Mouse (Mus musculus) MEL (cell line): ENCODE data around the gene Pmm2. TPM values are rescaled to one million over a fixed set of nuclear protein-coding genes. Genes with fewer than 3 reads are reported as not detected.

Experiments
- DNase-seq: peaks from one replicate; pipeline ENCODE4 v3.0.0; 2011; ENCODE audit warnings: low read depth, low spot score
- H3K27ac ChIP-seq: 2 replicates; pipeline ENCODE4 v1.5.1; 2012; ENCODE audit warnings: low read depth, mild to moderate bottlenecking, control low read depth, low read length, moderate library complexity; ENCODE audit not compliant: control insufficient read depth
- H3K27me3 ChIP-seq, 2 experiments: fragments of 150-350 bp in 1 of 2; sonication (generic) in 1 of 2; 2 replicates each; pipeline ENCODE4 v1.6.1; 2012; ENCODE audit warnings: low read length in 2 of 2, mild to moderate bottlenecking in 2 of 2, improper control_type of control experiment in 1 of 2, moderate library complexity in 1 of 2; ENCODE audit not compliant: insufficient read depth in 2 of 2, control insufficient read depth in 1 of 2
- H3K36me3 ChIP-seq, 2 experiments: 2 replicates each; pipeline ENCODE4 v1.6.1; 2012 to 2014; ENCODE audit warnings: low read length in 2 of 2, improper control_type of control experiment in 1 of 2, inconsistent platforms in 1 of 2, mild to moderate bottlenecking in 1 of 2; ENCODE audit not compliant: insufficient read depth in 2 of 2, control insufficient read depth in 1 of 2
- H3K4me1 ChIP-seq, 2 experiments: fragments of 150-350 bp in 1 of 2; sonication (generic) in 1 of 2; 2 replicates each; pipeline ENCODE4 v1.6.1; 2012; ENCODE audit warnings: low read length in 2 of 2, improper control_type of control experiment in 1 of 2, mild to moderate bottlenecking in 1 of 2; ENCODE audit not compliant: insufficient read depth in 2 of 2, control insufficient read depth in 1 of 2
- H3K4me3 ChIP-seq, 2 experiments: fragments of 150-350 bp in 1 of 2; sonication (generic) in 1 of 2; 2 replicates each; pipeline ENCODE4 v1.5.1; 2012; ENCODE audit warnings: low read depth in 2 of 2, low read length in 2 of 2, mild to moderate bottlenecking in 2 of 2, moderate library complexity in 2 of 2, control low read depth in 1 of 2, improper control_type of control experiment in 1 of 2; ENCODE audit not compliant: control insufficient read depth in 1 of 2, insufficient read depth in 1 of 2
- H3K79me2 ChIP-seq: 2 replicates; pipeline ENCODE4 v1.6.1; 2012; ENCODE audit warnings: mild to moderate bottlenecking, low read length, moderate library complexity; ENCODE audit not compliant: control insufficient read depth, poor library complexity, insufficient read depth
- H3K9ac ChIP-seq: 2 replicates; pipeline ENCODE4 v1.6.1; 2012; ENCODE audit warnings: low read depth, mild to moderate bottlenecking, control low read depth, low read length, moderate library complexity; ENCODE audit not compliant: control insufficient read depth, poor library complexity, severe bottlenecking
- H3K9me3 ChIP-seq: fragments of 150-350 bp; sonication (generic); replicated peaks from 2 replicates; pipeline ENCODE4 v1.6.1; 2012; ENCODE audit warnings: mild to moderate bottlenecking, low read length, improper control_type of control experiment, moderate library complexity; ENCODE audit not compliant: insufficient read depth
- CHD1 ChIP-seq: IDR thresholded peaks from 2 replicates; pipeline ENCODE4 v1.6.1; 2012; ENCODE audit warnings: low read depth, mild to moderate bottlenecking, inconsistent platforms, low read length, improper control_type of control experiment
- CHD2 ChIP-seq: IDR thresholded peaks from 2 replicates; pipeline ENCODE4 v1.6.1; 2011; ENCODE audit warnings: low read length, improper control_type of control experiment
- CTCF ChIP-seq, 3 experiments: IDR thresholded peaks in 2 of 3; conservative IDR thresholded peaks in 1 of 3; 2 replicates each; pipeline ENCODE4 v1.5.1; 2011 to 2012; ENCODE audit warnings: low read length in 3 of 3, low read depth in 2 of 3, mild to moderate bottlenecking in 2 of 3, improper control_type of control experiment in 1 of 3, inconsistent platforms in 1 of 3, mixed read lengths in 1 of 3, moderate library complexity in 1 of 3; ENCODE audit not compliant: control insufficient read depth in 1 of 3, insufficient read depth in 1 of 3, poor library complexity in 1 of 3, severe bottlenecking in 1 of 3
- E2F4 ChIP-seq: IDR thresholded peaks from 2 replicates; pipeline ENCODE4 v1.6.1; 2011; ENCODE audit warnings: low read depth, low read length, improper control_type of control experiment, borderline replicate concordance
- ELF1 ChIP-seq: IDR thresholded peaks from 2 replicates; pipeline ENCODE4 v1.6.1; 2014; ENCODE audit warnings: low read depth, mild to moderate bottlenecking, inconsistent platforms, low read length, improper control_type of control experiment, moderate library complexity
- ETS1 ChIP-seq: IDR thresholded peaks from 2 replicates; pipeline ENCODE4 v1.6.1; 2012; ENCODE audit warnings: low read depth, mild to moderate bottlenecking, inconsistent platforms, low read length, improper control_type of control experiment, moderate library complexity
- GABPA ChIP-seq: IDR thresholded peaks from 2 replicates; pipeline ENCODE4 v1.6.1; 2012; ENCODE audit warnings: low read depth, mild to moderate bottlenecking, inconsistent platforms, low read length, improper control_type of control experiment, moderate library complexity
- KAT2A ChIP-seq: conservative IDR thresholded peaks from 2 replicates; pipeline ENCODE4 v1.6.1; 2012; ENCODE audit warnings: low read depth, low read length, improper control_type of control experiment, inconsistent platforms
- MAFK ChIP-seq: IDR thresholded peaks from 2 replicates; pipeline ENCODE4 v1.6.1; 2011; ENCODE audit warnings: low read depth, mild to moderate bottlenecking, low read length, improper control_type of control experiment, borderline replicate concordance
- MAX ChIP-seq: IDR thresholded peaks from 2 replicates; pipeline ENCODE4 v1.6.1; 2011; ENCODE audit warnings: low read length, improper control_type of control experiment
- MEF2A ChIP-seq: IDR thresholded peaks from 2 replicates; pipeline ENCODE4 v1.6.1; 2014; ENCODE audit warnings: low read depth, mild to moderate bottlenecking, inconsistent platforms, low read length, improper control_type of control experiment; ENCODE audit not compliant: poor library complexity, insufficient replicate concordance, severe bottlenecking; ENCODE audit errors: extremely low read depth
- MYB ChIP-seq: IDR thresholded peaks from 2 replicates; pipeline ENCODE4 v1.6.1; 2011; ENCODE audit warnings: mild to moderate bottlenecking, low read depth, low read length, improper control_type of control experiment
- NELFE ChIP-seq: IDR thresholded peaks from 2 replicates; pipeline ENCODE4 v1.6.1; 2011; ENCODE audit warnings: low read depth, low read length, improper control_type of control experiment
- POLR2AphosphoS2 ChIP-seq: IDR thresholded peaks from 2 replicates; pipeline ENCODE4 v1.6.1; 2011; ENCODE audit warnings: low read length, improper control_type of control experiment
- POLR2AphosphoS5 ChIP-seq: IDR thresholded peaks from 2 replicates; pipeline ENCODE4 v1.6.1; 2012; ENCODE audit warnings: low read depth, borderline replicate concordance, mild to moderate bottlenecking, inconsistent platforms, low read length, moderate library complexity, mixed read lengths
- RAD21 ChIP-seq: IDR thresholded peaks from 2 replicates; pipeline ENCODE4 v1.6.1; 2011; ENCODE audit warnings: mild to moderate bottlenecking, low read depth, low read length, improper control_type of control experiment
- RCOR1 ChIP-seq: IDR thresholded peaks from 2 replicates; pipeline ENCODE4 v1.6.1; 2012; ENCODE audit warnings: low read depth, mild to moderate bottlenecking, inconsistent platforms, low read length, improper control_type of control experiment
- SMC3 ChIP-seq: IDR thresholded peaks from 2 replicates; pipeline ENCODE4 v1.6.1; 2011; ENCODE audit warnings: low read depth, low read length, improper control_type of control experiment
- TAL1 ChIP-seq: IDR thresholded peaks from 2 replicates; pipeline ENCODE4 v1.6.1; 2012; ENCODE audit warnings: mild to moderate bottlenecking, inconsistent platforms, low read length, moderate library complexity, mixed read lengths
- TBP ChIP-seq: IDR thresholded peaks from 2 replicates; pipeline ENCODE4 v1.8.0; 2011; ENCODE audit warnings: low read depth, low read length, improper control_type of control experiment
- UBTF ChIP-seq: IDR thresholded peaks from 2 replicates; pipeline ENCODE4 v1.6.1; 2012; ENCODE audit warnings: low read depth, mild to moderate bottlenecking, inconsistent platforms, low read length, improper control_type of control experiment, moderate library complexity, borderline replicate concordance; ENCODE audit not compliant: insufficient read depth
- USF2 ChIP-seq, 2 experiments: IDR thresholded peaks; 2 replicates each; pipeline ENCODE4 v1.6.1; 2011 to 2012; ENCODE audit warnings: improper control_type of control experiment in 2 of 2, low read length in 2 of 2, borderline replicate concordance in 1 of 2, inconsistent platforms in 1 of 2, low read depth in 1 of 2, mild to moderate bottlenecking in 1 of 2; ENCODE audit not compliant: insufficient read depth in 1 of 2
- ZKSCAN1 ChIP-seq: IDR thresholded peaks from 2 replicates; pipeline ENCODE4 v1.6.1; 2012; ENCODE audit warnings: low read depth, mild to moderate bottlenecking, inconsistent platforms, low read length, improper control_type of control experiment, moderate library complexity
- ZMIZ1 ChIP-seq: IDR thresholded peaks from 2 replicates; pipeline ENCODE4 v1.6.1; 2012; ENCODE audit warnings: low read depth, mild to moderate bottlenecking, inconsistent platforms, low read length, improper control_type of control experiment, moderate library complexity
- polyA plus RNA-seq, 2 experiments: library from polyadenylated mRNA; stranded (reverse) in 1 of 2; unstranded in 1 of 2; fragments of >175 nt in 1 of 2; fragments of >200 nt in 1 of 2; gene quantifications; 2 replicates each; pipeline versions ENCODE4 v1.2.1 to v1.2.4; 2012; ENCODE audit warnings: low replicate concordance in 2 of 2, low read depth in 1 of 2; ENCODE audit not compliant: insufficient read length in 2 of 2, insufficient read depth in 1 of 2, missing spikeins in 1 of 2
- total RNA-seq: library from RNA; depleted of rRNA; stranded (reverse); fragments of 300-350 nt; gene quantifications from 2 replicates; pipeline ENCODE4 v1.2.3, GENCODE M21; 2012

The Pmm2 gene
- total and polyA plus RNA-seq, 3 experiments = 53.4 to 96.0 TPM; not detected in 1

DNA sequence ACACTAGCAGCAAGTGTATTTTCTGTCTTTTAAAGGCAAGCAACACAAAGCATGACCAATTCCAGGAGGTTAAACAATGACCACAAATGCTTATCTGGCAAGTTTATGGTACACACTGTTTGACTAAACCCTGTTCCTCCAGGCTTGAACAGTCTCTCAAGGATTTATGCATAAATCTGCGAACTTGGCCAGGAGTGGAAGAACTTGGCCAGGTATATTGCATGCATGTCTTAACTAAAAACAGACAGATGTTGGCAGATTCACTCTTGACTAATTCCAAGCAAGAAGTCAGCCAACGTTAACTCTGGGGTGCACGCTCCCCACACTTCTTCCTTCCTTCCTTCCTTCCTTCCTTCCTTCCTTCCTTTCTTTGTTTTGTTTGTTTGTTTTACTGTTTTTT lies 42.3 kb downstream of the Pmm2 start:
- Histone ChIP-seq H3K79me2 (no peaks in the 10 kb centered on the region), H3K27ac (no peak overlapping the region), H3K4me1 (peaks cover 13 to 31% of the 10 kb centered on the region in 2 experiments), H3K36me3 (peaks cover 0 to 23% of the 10 kb centered on the region in 2 experiments; a peak in 2 of 4 replicates), H3K9ac (no peak overlapping the region), H3K9me3 (no peaks in the 10 kb centered on the region), H3K4me3 (no peak overlapping the region), H3K27me3 (no peaks in the 10 kb centered on the region)
- TF ChIP-seq ETS1 = no peak
- TF ChIP-seq POLR2AphosphoS2 = no peak
- TF ChIP-seq ELF1 = no peak
- no peak for TF ChIP-seq RCOR1
- no peak for TF ChIP-seq MAX
- TF ChIP-seq UBTF = no peak
- TF ChIP-seq TAL1 = no peak
- no peak for TF ChIP-seq CHD2
- no peak for DNase-seq

DNA sequence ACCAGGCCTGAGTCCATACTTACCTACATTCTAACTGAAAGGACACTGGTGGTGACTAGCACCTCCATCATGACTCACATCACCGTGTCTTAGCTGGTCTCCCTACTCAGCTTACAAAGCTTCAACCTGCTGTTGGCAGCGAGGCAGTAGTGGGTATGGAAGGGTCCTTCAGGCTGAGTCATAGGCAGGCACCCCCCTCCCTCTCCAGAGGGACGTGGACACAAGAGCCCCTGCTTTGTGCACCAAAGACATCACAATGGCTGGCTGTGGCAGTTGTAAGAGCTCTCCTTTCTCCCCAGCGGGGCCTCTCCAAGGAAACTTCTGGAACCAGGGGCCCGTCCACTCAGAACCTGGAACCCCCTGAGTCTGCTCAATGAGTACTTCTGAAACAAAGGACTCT lies 43.0 kb downstream of the Pmm2 start, which contains the start of gene Gm5767:
Gene Gm5767, plus strand, starts transcription at position 301 of the 400 bp plus-strand sequence.
- TF ChIP-seq POLR2AphosphoS2 (no peak), GABPA (no peak), NELFE (no peak), ETS1 (no peak), E2F4 (no peak), ZKSCAN1 (no peak), RAD21 (no peak), TBP (no peak), ZMIZ1 (no peak), SMC3 (no peak), MAFK (no peak), CHD2 (no peak), KAT2A (no peak), MYB (no peak), UBTF (no peak), MEF2A (no peak), CTCF (IDR thresholded peaks at IDR 0.05 in 2 of 3, conservative IDR thresholded peaks at IDR 0.05 in 1 of 3; ENCODE audit: control insufficient read depth in 1 of 3, insufficient read depth in 1 of 3, low read depth in 2 of 3, low read length in 3 of 3, poor library complexity in 1 of 3, severe bottlenecking in 1 of 3) (no peak), POLR2AphosphoS5 (no peak), USF2 (IDR thresholded peaks at IDR 0.05; ENCODE audit: borderline replicate concordance in 1 of 2, insufficient read depth in 1 of 2, low read depth in 1 of 2, low read length in 2 of 2) (no peak), CHD1 (no peak)
- TF ChIP-seq, all 39 proteins: peak for 0
- H3K36me3 ChIP-seq = peaks cover 0 to 23% of the 10 kb centered on the region in 2 experiments; a peak in 2 of 4 replicates
- no peaks in the 10 kb centered on the region for H3K27me3 ChIP-seq
- H3K4me3 ChIP-seq = no peak within 1 kb of the TSS
- no peak for DNase-seq
- peaks cover 13 to 30% of the 10 kb centered on the region in 2 experiments for H3K4me1 ChIP-seq
- no peaks in the 10 kb centered on the region for H3K9me3 ChIP-seq
- H3K27ac ChIP-seq = no peak within 1 kb of the TSS
- H3K79me2 ChIP-seq = no peaks in the 10 kb centered on the region
- no peak within 1 kb of the TSS for H3K9ac ChIP-seq
